Mouse (Mus musculus) forebrain, embryonic 13.5 days (tissue): ENCODE measurements at regions not wholly inside any gene's neighbourhood (a gene's known extent, or its start where the extent isn't known, plus 50 kb on each side); places are given as distances from the start of the nearest gene placed in this dataset.

Source experiments
- ATAC-seq: fragments of 200-750 bp; cut with Nextera tagmentation; 2 replicates; pipeline ENCODE4 v1.8.0; 2017
- H3K27ac ChIP-seq: fragments of 300-500 bp; sonication (generic); 2 replicates; pipeline ENCODE4 v1.5.1; 2015; ENCODE audit warnings: inconsistent platforms, mild to moderate bottlenecking, moderate library complexity
- H3K27me3 ChIP-seq: fragments of 300-500 bp; sonication (generic); 2 replicates; pipeline ENCODE4 v1.6.1; 2015; ENCODE audit warnings: mild to moderate bottlenecking, inconsistent platforms
- H3K36me3 ChIP-seq: fragments of 300-500 bp; sonication (generic); 2 replicates; pipeline ENCODE4 v1.6.1; 2015; ENCODE audit warnings: mild to moderate bottlenecking, inconsistent platforms; ENCODE audit not compliant: poor library complexity, severe bottlenecking
- H3K4me1 ChIP-seq: fragments of 300-500 bp; sonication (generic); 2 replicates; pipeline ENCODE4 v1.6.1; 2015; ENCODE audit warnings: inconsistent platforms
- H3K4me2 ChIP-seq: fragments of 300-500 bp; sonication (generic); 2 replicates; pipeline ENCODE4 v1.6.1; 2015; ENCODE audit warnings: inconsistent platforms, mild to moderate bottlenecking, moderate library complexity
- H3K4me3 ChIP-seq: fragments of 300-500 bp; sonication (generic); 2 replicates; pipeline ENCODE4 v1.5.1; 2015; ENCODE audit warnings: mild to moderate bottlenecking, inconsistent platforms
- H3K9ac ChIP-seq: fragments of 300-500 bp; sonication (generic); 2 replicates; pipeline ENCODE4 v1.6.1; 2015; ENCODE audit warnings: mild to moderate bottlenecking, inconsistent platforms
- H3K9me3 ChIP-seq: fragments of 300-500 bp; sonication (generic); replicated peaks from 2 replicates; pipeline ENCODE4 v1.6.1; 2016; ENCODE audit warnings: inconsistent platforms
- WGBS: fragments of 180-500 bp; shearing (Covaris S2); methylation state at CpG from one replicate; pipeline ENCODE4 v1.1.7; 2015; 5-methylcytosine and 5-hydroxymethylcytosine counted together

DNA sequence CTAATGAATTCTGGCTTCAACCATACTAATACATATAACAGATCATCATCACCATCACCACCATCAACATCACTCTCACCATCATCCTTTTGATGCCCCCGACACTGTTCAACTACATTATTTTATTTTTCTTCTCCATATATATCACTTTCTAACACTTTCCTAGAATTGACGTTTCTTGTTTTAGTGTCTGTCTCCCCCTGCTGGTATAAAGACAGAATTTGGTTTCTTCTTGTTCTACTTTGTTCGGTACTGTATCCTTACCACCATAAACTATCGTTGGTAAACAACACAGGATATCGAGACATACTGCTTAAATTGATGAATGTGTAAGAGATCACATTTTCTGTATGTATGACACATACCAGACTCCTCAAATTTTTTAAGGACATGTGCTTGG lies 92.5 kb upstream of the Tab3 start:
- no peaks in the 10 kb centered on the region for H3K36me3 ChIP-seq
- no peak overlapping the region for H3K4me3 ChIP-seq
- no peak overlapping the region for H3K4me2 ChIP-seq
- H3K4me1 ChIP-seq = no peaks in the 10 kb centered on the region
- no peaks in the 10 kb centered on the region for H3K27me3 ChIP-seq
- H3K27ac ChIP-seq = no peak overlapping the region
- 50% methylated on average over 5 of the region's 5 CpGs for WGBS
- ATAC-seq = peak; percentile 36; the same call in 1 of the 2 replicates
- no peak overlapping the region for H3K9ac ChIP-seq
- H3K9me3 ChIP-seq = no peaks in the 10 kb centered on the region

DNA sequence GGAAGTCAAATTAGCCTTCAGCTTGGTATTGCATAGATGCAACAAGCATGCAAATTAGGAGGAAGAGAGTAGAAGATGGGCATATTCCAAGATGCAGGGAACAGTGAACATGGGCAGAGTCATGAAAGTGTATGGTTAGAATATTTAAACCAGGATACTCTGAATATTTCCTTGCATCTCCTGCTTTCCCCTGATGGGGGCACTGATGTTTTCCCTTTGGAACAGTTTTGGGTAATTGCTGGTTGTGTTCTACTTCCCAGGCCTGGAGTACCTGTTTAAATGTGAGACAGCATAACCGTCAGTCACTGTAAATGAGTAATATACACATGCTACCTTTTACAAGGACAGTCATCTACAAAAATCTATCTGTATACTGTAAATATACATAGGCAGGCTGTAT lies 76.9 kb upstream of the Tab3 start:
- Histone ChIP-seq H3K4me1 (no peaks in the 10 kb centered on the region), H3K9ac (no peak overlapping the region), H3K36me3 (no peaks in the 10 kb centered on the region), H3K27me3 (no peaks in the 10 kb centered on the region), H3K4me3 (no peak overlapping the region), H3K9me3 (no peaks in the 10 kb centered on the region), H3K4me2 (no peak overlapping the region), H3K27ac (no peak overlapping the region)
- 88% methylated on average over 1 of the region's 1 CpGs for WGBS
- ATAC-seq = no peak
